Mouse (Mus musculus) liver, adult 2 months (tissue): ENCODE results near the gene Epn3.

Experiments
- CTCF ChIP-seq: fragments of 200-500 bp; IDR thresholded peaks from 2 replicates; pipeline ENCODE4 v1.5.1; 2011; ENCODE audit warnings: low read depth, low read length, control low read depth
- POLR2A ChIP-seq: fragments of 200-500 bp; IDR thresholded peaks from 2 replicates; pipeline ENCODE4 v1.6.1; 2011; ENCODE audit warnings: low read length, control low read depth; ENCODE audit not compliant: insufficient read depth; ENCODE audit errors: extremely low read depth

- no peak for TF ChIP-seq POLR2A
- no peak for TF ChIP-seq CTCF
Observed at GRCm38 (mm10) chr11:94495415-94495814, 4.4 kb downstream of the Epn3 start.
